Mouse (Mus musculus) cerebellum, adult 2 months (tissue): ENCODE data around the gene Spen.

Source experiments
- CTCF ChIP-seq: fragments of 200-500 bp; IDR thresholded peaks from 2 replicates; pipeline ENCODE4 v1.5.1; 2011; ENCODE audit warnings: low read depth, mild to moderate bottlenecking, control low read depth, low read length, moderate library complexity, borderline replicate concordance; ENCODE audit not compliant: insufficient read depth
- POLR2A ChIP-seq: fragments of 200-500 bp; IDR thresholded peaks from 2 replicates; pipeline ENCODE4 v1.6.1; 2011; ENCODE audit warnings: low read length, control low read depth, borderline replicate concordance; ENCODE audit not compliant: insufficient read depth

DNA sequence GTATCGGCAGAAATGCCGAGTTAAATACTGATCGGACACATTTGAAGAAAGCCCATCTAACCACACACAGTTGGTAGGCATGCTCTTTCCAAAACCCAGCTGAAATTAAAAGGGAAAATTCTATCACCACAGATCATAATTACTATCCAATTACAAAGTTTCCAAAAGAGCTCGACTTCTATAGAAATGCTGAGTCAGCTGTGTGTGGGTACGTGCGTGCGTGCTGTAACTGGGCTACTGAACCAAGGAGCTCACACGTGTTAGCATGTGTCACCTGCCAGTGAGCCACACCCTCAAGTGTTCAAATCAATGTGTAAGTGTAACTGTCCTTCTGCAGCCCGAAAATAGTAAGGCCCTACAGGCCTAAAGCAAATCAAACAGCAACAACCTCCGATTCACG, 50.8 kb downstream of the Spen start:
- TF ChIP-seq POLR2A (no peak), CTCF (no peak)
